Comparison of ENCODE assay signal across 12 mouse cellular contexts in genomic region chr11:32604663-32605062, GRCm38 (mm10). TPM values are rescaled to one million over a fixed set of nuclear protein-coding genes. Genes with fewer than 3 reads are reported as not detected.
DNase-seq lines count a peak whose midpoint lies in the region; ATAC-seq and TF ChIP-seq lines count a peak whose summit lies in the region.
"Had no signal": no experiment of that assay in that cellular context is flagged by ENCODE, and none has a peak within 500 bp of the region (broad histone marks: within the 10 kb centered on the region; RNA-seq: fewer than 3 reads in every experiment).

No protein-coding gene starts in this region.

- H3K9ac ChIP-seq in limb, embryonic 12.5 days (replicated peaks), result no peak overlapping the region
- no peak overlapping the region; the same call in 1 of the 2 replicates for H3K9ac ChIP-seq in embryonic facial prominence, embryonic 13.5 days
- no peak overlapping the region for H3K9ac ChIP-seq in intestine, postnatal 0 days (ENCODE audit: low read depth, low read length)

- peaks cover 22% of the 10 kb centered on the region for H3K4me1 ChIP-seq in limb, embryonic 12.5 days (replicated peaks)
- peaks cover 23% of the 10 kb centered on the region for H3K4me1 ChIP-seq in limb, embryonic 10.5 days
- H3K4me1 ChIP-seq in embryonic facial prominence, embryonic 13.5 days, result peaks cover 18% of the 10 kb centered on the region
- H3K4me1 ChIP-seq in intestine, postnatal 0 days (replicated peaks; ENCODE audit: control insufficient read depth, insufficient read depth, low read length), result peaks cover 5% of the 10 kb centered on the region; the same call in 1 of the 2 replicates

- 50% methylated on average over 4 of the region's 4 CpGs for WGBS in limb, embryonic 12.5 days
- 67% methylated on average over 4 of the region's 4 CpGs for WGBS in limb, embryonic 10.5 days
- 21% methylated on average over 4 of the region's 4 CpGs for WGBS in embryonic facial prominence, embryonic 13.5 days
- WGBS in intestine, postnatal 0 days, result 48% methylated on average over 4 of the region's 4 CpGs

- DNase-seq in heart, adult 11 months, result peak; percentile 94
- DNase-seq in heart, adult 9 months (ENCODE audit: low spot score in 2 of 2), result no peak
- no peak for DNase-seq in limb, embryonic 10.5 days (ENCODE audit: low spot score)
- no peak for DNase-seq in right cerebral cortex, postnatal 10 days (ENCODE audit: low spot score in 2 of 2)
- no peak for DNase-seq in cerebellum, postnatal 4 days (ENCODE audit: low spot score in 2 of 2)
- DNase-seq: left cerebral cortex, postnatal 4 days; thymus, postnatal 4 days had no signal

- no peaks in the 10 kb centered on the region for H3K36me3 ChIP-seq in limb, embryonic 12.5 days
- H3K36me3 ChIP-seq in limb, embryonic 10.5 days, result no peaks in the 10 kb centered on the region
- H3K36me3 ChIP-seq in embryonic facial prominence, embryonic 13.5 days, result no peaks in the 10 kb centered on the region
- H3K36me3 ChIP-seq in intestine, postnatal 0 days (ENCODE audit: control insufficient read depth, insufficient read depth), result peaks cover 4% of the 10 kb centered on the region; the same call in 1 of the 2 replicates

- TF ChIP-seq CTCF in intestine, postnatal 0 days (IDR thresholded peaks at IDR 0.05; ENCODE audit: low read depth), result no peak

- H3K4me2 ChIP-seq in limb, embryonic 12.5 days, result peak overlapping the region; percentile 16; the same call in 1 of the 2 replicates
- H3K4me2 ChIP-seq in embryonic facial prominence, embryonic 13.5 days, result peak overlapping the region; percentile 24; the same call in 1 of the 2 replicates
- no peak overlapping the region for H3K4me2 ChIP-seq in intestine, postnatal 0 days (replicated peaks; ENCODE audit: low read depth)

- ATAC-seq in limb, embryonic 12.5 days (ENCODE audit: insufficient number of reproducible peaks, insufficient read depth, low FRiP score, low TSS enrichment, low read depth), result no peak
- no peak for ATAC-seq in embryonic facial prominence, embryonic 13.5 days (ENCODE audit: insufficient number of reproducible peaks, insufficient read depth, low FRiP score, low TSS enrichment, low read depth)
- no peak for ATAC-seq in intestine, postnatal 0 days
- ATAC-seq: activated CD4-positive, CD25-positive, alpha-beta regulatory T cell, adult 4 months had no signal

- H3K4me3 ChIP-seq in limb, embryonic 12.5 days (replicated peaks), result no peak overlapping the region
- no peak overlapping the region for H3K4me3 ChIP-seq in limb, embryonic 10.5 days
- H3K4me3 ChIP-seq in embryonic facial prominence, embryonic 13.5 days, result no peak overlapping the region
- H3K4me3 ChIP-seq in intestine, postnatal 0 days (ENCODE audit: low read depth, low read length), result no peak overlapping the region

- H3K9me3 ChIP-seq in limb, embryonic 12.5 days, result 0 out of 2 replicates have a peak, but pooled peaks cover 3% of the 10 kb centered on the region
- no peaks in the 10 kb centered on the region for H3K9me3 ChIP-seq in limb, embryonic 10.5 days (replicated peaks)
- no peaks in the 10 kb centered on the region for H3K9me3 ChIP-seq in embryonic facial prominence, embryonic 13.5 days
- H3K9me3 ChIP-seq in intestine, postnatal 0 days (ENCODE audit: control insufficient read depth), result no peaks in the 10 kb centered on the region

- H3K27me3 ChIP-seq in limb, embryonic 12.5 days, result no peaks in the 10 kb centered on the region
- H3K27me3 ChIP-seq in limb, embryonic 10.5 days (ENCODE audit: low read depth, poor library complexity, severe bottlenecking), result no peaks in the 10 kb centered on the region
- no peaks in the 10 kb centered on the region for H3K27me3 ChIP-seq in embryonic facial prominence, embryonic 13.5 days
- H3K27me3 ChIP-seq in intestine, postnatal 0 days (replicated peaks; ENCODE audit: control insufficient read depth, insufficient read depth, low read length), result no peaks in the 10 kb centered on the region
- H3K27me3 ChIP-seq: CH12.LX had no signal

- H3K27ac ChIP-seq in limb, embryonic 12.5 days, result peak overlapping the region; percentile 79
- no peak overlapping the region for H3K27ac ChIP-seq in limb, embryonic 10.5 days
- peak overlapping the region; percentile 72 for H3K27ac ChIP-seq in embryonic facial prominence, embryonic 13.5 days
- 0 out of 2 replicates have a peak overlapping the region, but pooled peaks have one; percentile 1 for H3K27ac ChIP-seq in intestine, postnatal 0 days (ENCODE audit: low read depth, low read length)

RNA-seq across cellular contexts. Expression of gene Fbxw11, which starts 37.9 kb away (rescaled TPM):
- polyA plus RNA-seq in limb, embryonic 12.5 days (2016; fragmentation: Nextera tagmentation; extraction: Ambion mirVana), result 91.0 and 97.5 TPM in 2 replicates
- 77.6 and 96.4 TPM in 2 replicates for polyA plus RNA-seq in limb, embryonic 10.5 days (2016; fragmentation: Nextera tagmentation; extraction: Ambion mirVana)
- 68.7 and 73.4 TPM in 2 replicates for polyA plus RNA-seq in embryonic facial prominence, embryonic 13.5 days (2015; fragmentation: Nextera tagmentation; extraction: Ambion mirVana)
- 33.8 and 34.0 TPM in 2 replicates for polyA plus RNA-seq in intestine, postnatal 0 days (2015; fragmentation: Nextera tagmentation; extraction: Ambion mirVana)
